Mouse (Mus musculus) Patski (cell line): ENCODE data around the gene Sfxn5. TPM values are rescaled to one million over a fixed set of nuclear protein-coding genes. Genes with fewer than 3 reads are reported as not detected.

Experiments used
- ATAC-seq: fragments of 100-300 bp; one replicate; pipeline ENCODE4 v1.8.0; 2021
- CTCF ChIA-PET: fragments of 350-600 bp; sonication (Branson Sonifier 250); formaldehyde crosslinking; loops from one replicate; lab custom pipeline; 2022; ENCODE audit warnings: inconsistent platforms; lab: Charles Lee
- POLR2A ChIA-PET: fragments of 350-600 bp; sonication (Branson Sonifier 250); formaldehyde crosslinking; loops from one replicate; lab custom pipeline; 2022; ENCODE audit warnings: antibody characterized with exemption, inconsistent platforms; lab: Charles Lee
- DNase-seq: peaks from one replicate; pipeline ENCODE4 v3.0.0-alpha.2; 2011; ENCODE audit warnings: low read depth, low spot score
- H3K27me3 ChIP-seq: fragments of 371-371 bp; one replicate; pipeline ENCODE4 v1.5.1; 2021
- CTCF ChIP-seq: fragments of 100-300 bp; IDR thresholded peaks from one replicate; pipeline ENCODE4 v1.5.1; 2021
- in situ Hi-C: fragments of 300-500 bp; cut with MboI; formaldehyde crosslinking; loops from 3 replicates; pipeline ENCODE4 v1.11.1; 2018; ENCODE audit warnings: low pct_unique_long_range_greater_than_20kb, mixed read lengths
- polyA plus RNA-seq: library from polyadenylated mRNA; unstranded; gene quantifications from one replicate; pipeline ENCODE4 v1.2.3, GENCODE M21; 2021

Gene Sfxn5
- polyA plus RNA-seq, 1 experiment from 2014 or later, result 10.9 TPM

GRCm38 (mm10) chr6:85329666-85330185, 3.5 kb downstream of the Sfxn5 start:
- no peak for DNase-seq
- CTCF ChIA-PET, result no interaction called here
- no peaks in the 10 kb centered on the region for H3K27me3 ChIP-seq
- POLR2A ChIA-PET, result no interaction called here
- in situ Hi-C loops, result no loop called here
- no peak for TF ChIP-seq CTCF
- no peak for ATAC-seq

GRCm38 (mm10) chr6:85326564-85326963, 6.7 kb downstream of the Sfxn5 start:
- ChIA-PET CTCF (interaction anchor here (0.7 to 1.0 kb wide), 2 partner anchors 12 to 32 kb away, joined by 3 read pairs; no protein-coding TSS in a partner anchor), POLR2A (no interaction called here)
- ATAC-seq (no peak), DNase-seq (no peak)
- in situ Hi-C loops, result no loop called here
- no peaks in the 10 kb centered on the region for H3K27me3 ChIP-seq
- TF ChIP-seq CTCF, result no peak

GRCm38 (mm10) chr6:85325109-85325508, 8.1 kb downstream of the Sfxn5 start:
- ChIA-PET POLR2A (interaction anchor here (0.6 to 0.7 kb wide), 2 partner anchors 42 to 235 kb away, joined by 3 read pairs; no protein-coding TSS in a partner anchor), CTCF (no interaction called here)
- in situ Hi-C loops, result no loop called here
- ATAC-seq (no peak), DNase-seq (peak; percentile 47)
- TF ChIP-seq CTCF, result no peak
- no peaks in the 10 kb centered on the region for H3K27me3 ChIP-seq

- no peak for DNase-seq
- no peaks in the 10 kb centered on the region for H3K27me3 ChIP-seq
- ChIA-PET POLR2A (no interaction called here), CTCF (interaction anchor here (1.3 kb wide), 1 partner anchor 11 kb away, joined by 3 read pairs; no protein-coding TSS in a partner anchor)
- TF ChIP-seq CTCF, result no peak
- no peak for ATAC-seq
- in situ Hi-C loops, result no loop called here
Observed at GRCm38 (mm10) chr6:85320445-85320866, 12.8 kb downstream of the Sfxn5 start.

- DNase-seq, result no peak
- POLR2A ChIA-PET, result interaction anchor here (0.5 to 1.0 kb wide), 2 partner anchors 16 to 1248 kb away, joined by 3 to 6 read pairs; partner anchors contain the start of gene Sfxn5
- ATAC-seq, result no peak
- CTCF ChIA-PET, result interaction anchor here (1.7 kb wide), 1 partner anchor 9 kb away, joined by 4 read pairs; no protein-coding TSS in a partner anchor
- H3K27me3 ChIP-seq, result no peaks in the 10 kb centered on the region
- in situ Hi-C loops, result no loop called here
- TF ChIP-seq CTCF, result no peak
Observed at GRCm38 (mm10) chr6:85316211-85316610, 17.0 kb downstream of the Sfxn5 start.

- DNase-seq, result no peak
- in situ Hi-C loops, result no loop called here
- POLR2A ChIA-PET, result interaction anchor here (0.8 to 1.0 kb wide), 2 partner anchors 18 to 23 kb away, joined by 3 to 4 read pairs; no protein-coding TSS in a partner anchor
- CTCF ChIA-PET, result interaction anchor here (1.0 to 1.6 kb wide), 4 partner anchors 10 to 32 kb away, joined by 3 to 7 read pairs (median 4); no protein-coding TSS in a partner anchor
- no peaks in the 10 kb centered on the region for H3K27me3 ChIP-seq
- no peak for TF ChIP-seq CTCF
- ATAC-seq, result no peak
Observed at GRCm38 (mm10) chr6:85314064-85314798, 19.0 kb downstream of the Sfxn5 start.

GRCm38 (mm10) chr6:85307894-85308293, 25.3 kb downstream of the Sfxn5 start:
- ChIA-PET CTCF (interaction anchor here (1.6 kb wide), 1 partner anchor 8 kb away, joined by 4 read pairs; no protein-coding TSS in a partner anchor), POLR2A (no interaction called here)
- DNase-seq, result no peak
- in situ Hi-C loops, result no loop called here
- TF ChIP-seq CTCF, result no peak
- no peak for ATAC-seq
- no peaks in the 10 kb centered on the region for H3K27me3 ChIP-seq

GRCm38 (mm10) chr6:85306375-85306774, 26.8 kb downstream of the Sfxn5 start:
- TF ChIP-seq CTCF, result no peak
- no peak for ATAC-seq
- CTCF ChIA-PET, result no interaction called here
- DNase-seq, result no peak
- H3K27me3 ChIP-seq, result no peaks in the 10 kb centered on the region
- POLR2A ChIA-PET, result interaction anchor here (1.7 kb wide), 1 partner anchor 27 kb away, joined by 4 read pairs; the partner anchor contains the start of gene Sfxn5
- in situ Hi-C loops, result no loop called here

GRCm38 (mm10) chr6:85305826-85306225, 27.4 kb downstream of the Sfxn5 start:
- in situ Hi-C loops, result no loop called here
- ChIA-PET CTCF (interaction anchor here (2.2 kb wide), 1 partner anchor 9 kb away, joined by 7 read pairs; no protein-coding TSS in a partner anchor), POLR2A (interaction anchor here (1.7 kb wide), 1 partner anchor 27 kb away, joined by 4 read pairs; the partner anchor contains the start of gene Sfxn5)
- no peak for TF ChIP-seq CTCF
- no peak for DNase-seq
- no peaks in the 10 kb centered on the region for H3K27me3 ChIP-seq
- no peak for ATAC-seq

- ChIA-PET POLR2A (interaction anchor here (1.7 kb wide), 1 partner anchor 28 kb away, joined by 4 read pairs; the partner anchor contains the start of gene Sfxn5), CTCF (interaction anchor here (2.2 kb wide), 1 partner anchor 10 kb away, joined by 7 read pairs; no protein-coding TSS in a partner anchor)
- in situ Hi-C loops, result no loop called here
- DNase-seq (no peak), ATAC-seq (no peak)
- no peaks in the 10 kb centered on the region for H3K27me3 ChIP-seq
- no peak for TF ChIP-seq CTCF
Observed at GRCm38 (mm10) chr6:85304966-85305365, 28.3 kb downstream of the Sfxn5 start.
